9 mouse cellular contexts compared by ENCODE assay signal in the genomic region with DNA sequence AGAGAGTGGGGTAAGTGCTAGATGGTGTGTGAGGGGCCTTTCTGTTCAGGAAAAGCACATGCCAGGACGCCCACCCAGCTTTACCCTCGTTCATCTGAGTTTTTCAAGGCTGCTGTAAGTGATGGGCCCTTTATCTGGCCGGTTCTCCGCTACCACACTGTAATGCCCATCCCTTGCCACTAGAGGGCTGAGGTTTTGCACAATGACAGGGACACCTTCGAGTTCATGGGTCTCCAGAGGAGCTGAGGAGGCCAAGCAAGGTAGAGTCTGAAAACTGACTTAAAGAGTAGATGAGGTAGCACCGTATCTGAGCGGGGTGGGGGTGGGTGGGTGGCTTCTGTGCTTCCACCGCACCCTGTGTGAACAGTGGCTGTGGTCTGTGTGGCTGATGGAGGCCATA. TPM values are rescaled to one million over a fixed set of nuclear protein-coding genes. Genes with fewer than 3 reads are reported as not detected.
A peak's percentile ranks its signal among the peaks of the same experiment; 100 is the strongest.
DNase-seq lines count a peak whose midpoint lies in the region; ATAC-seq and TF ChIP-seq lines count a peak whose summit lies in the region.
"Had no signal": no experiment of that assay in that cellular context is flagged by ENCODE, and none has a peak within 500 bp of the region (broad histone marks: within the 10 kb centered on the region; RNA-seq: fewer than 3 reads in every experiment).

No protein-coding gene starts in this region.

- H3K9ac ChIP-seq in heart, adult 2 months (ENCODE audit: low read depth, low read length) = no peak overlapping the region
- H3K9ac ChIP-seq in CH12.LX (ENCODE audit: insufficient read depth, low read depth) = no peak overlapping the region
- no peak overlapping the region for H3K9ac ChIP-seq in forebrain, embryonic 16.5 days (replicated peaks; ENCODE audit: low read depth, low read length)
- H3K9ac ChIP-seq: limb, embryonic 12.5 days had no signal

- no peak overlapping the region for H3K27ac ChIP-seq in heart, adult 2 months
- H3K27ac ChIP-seq in CH12.LX (ENCODE audit: insufficient read depth, low read depth) = no peak overlapping the region
- H3K27ac ChIP-seq in forebrain, embryonic 16.5 days (ENCODE audit: low read length) = no peak overlapping the region
- H3K27ac ChIP-seq in spleen, adult 2 months (ENCODE audit: insufficient read depth, low read length) = no peak overlapping the region
- H3K27ac ChIP-seq: limb, embryonic 12.5 days had no signal

- peak; percentile 56 for TF ChIP-seq RAD21 in CH12.LX (IDR thresholded peaks at IDR 0.05; ENCODE audit: low read depth, low read length)

- peak; percentile 27 to 42 for DNase-seq in heart, adult 2 months
- no peak for DNase-seq in heart, adult 11 months
- peak; percentile 64 for DNase-seq in CH12.LX (ENCODE audit: extremely low read depth)
- DNase-seq in kidney, postnatal 25 days = peak; percentile 58 to 64
- peak; percentile 2 to 20 for DNase-seq in spleen, adult 2 months (ENCODE audit: low read depth in 1 of 2, low spot score in 2 of 2)

- H3K79me2 ChIP-seq in heart, adult 2 months (replicated peaks; ENCODE audit: control insufficient read depth, insufficient read depth, low read length) = no peaks in the 10 kb centered on the region
- H3K79me2 ChIP-seq in CH12.LX (replicated peaks; ENCODE audit: control insufficient read depth, extremely low read depth, insufficient read depth, poor library complexity, severe bottlenecking) = no peaks in the 10 kb centered on the region

- TF ChIP-seq CTCF in heart, adult 2 months (IDR thresholded peaks at IDR 0.05) = peak; percentile 81
- peak; percentile 82 to 83 for TF ChIP-seq CTCF in CH12.LX (conservative IDR thresholded peaks at IDR 0.05 in 1 of 2, IDR thresholded peaks at IDR 0.05 in 1 of 2; ENCODE audit: low read depth in 2 of 2, low read length in 2 of 2)
- TF ChIP-seq CTCF in spleen, adult 2 months (IDR thresholded peaks at IDR 0.05; ENCODE audit: extremely low read depth, insufficient read depth, insufficient read length, insufficient replicate concordance) = peak; percentile 73; the same call in 1 of the 2 replicates

- no peaks in the 10 kb centered on the region for H3K9me3 ChIP-seq in CH12.LX (replicated peaks; ENCODE audit: low read length)
- H3K9me3 ChIP-seq in forebrain, embryonic 16.5 days (ENCODE audit: control insufficient read depth, low read length) = no peaks in the 10 kb centered on the region
- H3K9me3 ChIP-seq: limb, embryonic 12.5 days had no signal

- in situ Hi-C loops in CH12.LX (cut with MboI; ENCODE audit: low pct_ligation_motif_present, low pct_unique_long_range_greater_than_20kb, low sequenced_read_pairs) = no loop called here

- no peaks in the 10 kb centered on the region for H3K4me1 ChIP-seq in heart, adult 2 months (ENCODE audit: control insufficient read depth, insufficient read depth, low read length)
- H3K4me1 ChIP-seq in CH12.LX (ENCODE audit: control insufficient read depth in 1 of 2, insufficient read depth in 2 of 2) = peaks cover 0 to 6% of the 10 kb centered on the region in 2 experiments; a peak in 2 of 4 replicates
- H3K4me1 ChIP-seq in forebrain, embryonic 16.5 days (replicated peaks; ENCODE audit: control insufficient read depth, insufficient read depth, low read length) = peaks cover 21% of the 10 kb centered on the region
- H3K4me1 ChIP-seq in spleen, adult 2 months (ENCODE audit: control insufficient read depth, insufficient read depth, insufficient read length) = no peaks in the 10 kb centered on the region

- H3K4me2 ChIP-seq in CH12.LX (ENCODE audit: insufficient read depth, low read depth, poor library complexity, severe bottlenecking) = no peak overlapping the region
- no peak overlapping the region for H3K4me2 ChIP-seq in forebrain, embryonic 16.5 days (ENCODE audit: low read length)
- H3K4me2 ChIP-seq: limb, embryonic 12.5 days had no signal

- H3K4me3 ChIP-seq in heart, adult 2 months = no peak overlapping the region
- H3K4me3 ChIP-seq in CH12.LX (replicated peaks in 1 of 3; ENCODE audit: low read depth in 2 of 3, low read length in 2 of 3, poor library complexity in 1 of 3) = no peak overlapping the region
- H3K4me3 ChIP-seq in forebrain, embryonic 16.5 days (replicated peaks; ENCODE audit: low read length) = no peak overlapping the region
- no peak overlapping the region for H3K4me3 ChIP-seq in spleen, adult 2 months (ENCODE audit: extremely low read depth, insufficient read depth, insufficient read length)
- H3K4me3 ChIP-seq: limb, embryonic 12.5 days had no signal

- TF ChIP-seq POLR2A in heart, adult 2 months (IDR thresholded peaks at IDR 0.05; ENCODE audit: insufficient read depth, low read depth, low read length) = no peak
- no peak for TF ChIP-seq POLR2A in CH12.LX (IDR thresholded peaks at IDR 0.05; ENCODE audit: low read depth, low read length)
- no peak for TF ChIP-seq POLR2A in spleen, adult 2 months (IDR thresholded peaks at IDR 0.05; ENCODE audit: low read depth, low read length)

- dilution Hi-C loops in CH12.LX (cut with MboI; ENCODE audit: extremely low pct_ligation_motif_present, extremely low pct_unique_long_range_greater_than_20kb, low sequenced_read_pairs) = no loop called here

- intact Hi-C loops in heart, adult 2 months (cut with DNase I) = loop anchor here (1.0 kb wide), 1 partner anchor 166 kb away; no protein-coding TSS in a partner anchor

- TF ChIP-seq EP300 in heart, adult 2 months (IDR thresholded peaks at IDR 0.05; ENCODE audit: insufficient read depth, low read depth, low read length) = 0 out of 2 replicates have a peak, but pooled peaks have one; percentile 47
- no peak for TF ChIP-seq EP300 in CH12.LX (IDR thresholded peaks at IDR 0.05; ENCODE audit: low read length)

- peak; percentile 54 for ATAC-seq in cerebellum, adult (ENCODE audit: insufficient number of reproducible peaks, low FRiP score, low TSS enrichment)
- 0 out of 2 replicates have a peak, but pooled peaks have one; percentile 22 for ATAC-seq in forebrain, embryonic 16.5 days
- ATAC-seq in megakaryocyte progenitor cell, adult 5-6 weeks (replicated peaks; ENCODE audit: poor library complexity) = peak; percentile 84

- H3K27me3 ChIP-seq in heart, adult 2 months (ENCODE audit: control insufficient read depth, insufficient read depth, low read length) = no peaks in the 10 kb centered on the region; the same call in 1 of the 2 replicates
- peaks cover 11% of the 10 kb centered on the region for H3K27me3 ChIP-seq in CH12.LX (replicated peaks)
- no peaks in the 10 kb centered on the region for H3K27me3 ChIP-seq in forebrain, embryonic 16.5 days (replicated peaks; ENCODE audit: control insufficient read depth, insufficient read depth, low read length)
- no peaks in the 10 kb centered on the region for H3K27me3 ChIP-seq in spleen, adult 2 months (ENCODE audit: control insufficient read depth, insufficient read depth, low read length)

- WGBS in heart, adult 2 months = 45% methylated on average over 8 of the region's 8 CpGs
- 21% methylated on average over 8 of the region's 8 CpGs for WGBS in forebrain, embryonic 16.5 days
- 51% methylated on average over 8 of the region's 8 CpGs for WGBS in spleen, adult 2 months

- no peaks in the 10 kb centered on the region for H3K36me3 ChIP-seq in heart, adult 2 months (ENCODE audit: control insufficient read depth, insufficient read depth, low read length)
- no peaks in the 10 kb centered on the region for H3K36me3 ChIP-seq in CH12.LX (replicated peaks in 1 of 2; ENCODE audit: control insufficient read depth in 1 of 2, insufficient read depth in 1 of 2, low read length in 1 of 2)
- H3K36me3 ChIP-seq in forebrain, embryonic 16.5 days (ENCODE audit: control insufficient read depth, insufficient read depth) = no peaks in the 10 kb centered on the region
- H3K36me3 ChIP-seq in spleen, adult 2 months (ENCODE audit: control insufficient read depth, insufficient read depth, low read length) = no peaks in the 10 kb centered on the region
- H3K36me3 ChIP-seq: limb, embryonic 12.5 days had no signal

TF ChIP-seq in CH12.LX, 34 proteins besides CTCF, POLR2A, EP300 and RAD21:
- no peak for TF ChIP-seq ETS1 (conservative IDR thresholded peaks at IDR 0.05; ENCODE audit: low read depth, low read length)
- no peak for TF ChIP-seq MAFK (IDR thresholded peaks at IDR 0.05; ENCODE audit: insufficient replicate concordance, low read length)
- no peak for TF ChIP-seq JUN (IDR thresholded peaks at IDR 0.05; ENCODE audit: insufficient read depth, low read depth, low read length)
- TF ChIP-seq ZNF384 (IDR thresholded peaks at IDR 0.05; ENCODE audit: low read depth, low read length) = no peak
- TF ChIP-seq SIN3A (IDR thresholded peaks at IDR 0.05; ENCODE audit: low read length) = no peak
- TF ChIP-seq MYC (IDR thresholded peaks at IDR 0.05; ENCODE audit: low read depth, low read length) = no peak
- TF ChIP-seq ZC3H11A (IDR thresholded peaks at IDR 0.05; ENCODE audit: low read depth, low read length) = 0 out of 2 replicates have a peak, but pooled peaks have one; percentile 2
- no peak for TF ChIP-seq MXI1 (IDR thresholded peaks at IDR 0.05; ENCODE audit: low read depth, low read length)
- peak; percentile 78 for TF ChIP-seq SMC3 (IDR thresholded peaks at IDR 0.05; ENCODE audit: low read depth, low read length)

RNA-seq across cellular contexts. Expression of gene Cnih3, which starts 27.2 kb away (rescaled TPM):
- not detected for total RNA-seq in heart, adult 2 months (2021)
- polyA plus RNA-seq in heart, adult 2 months (2012; rRNA removed) = 0.04 TPM in 1 of 2 replicates, not detected in the other
- total RNA-seq in CH12.LX (2012; rRNA removed) (not detected in 2 replicates), CH12.LX (2014; rRNA removed) (not detected in 2 replicates)
- polyA plus RNA-seq in CH12.LX (2012; ENCODE audit: insufficient read length, low read depth) = not detected in 2 replicates
- polyA plus RNA-seq in forebrain, embryonic 16.5 days (2015; fragmentation: Nextera tagmentation; extraction: Ambion mirVana) = 43.4 and 46.8 TPM in 2 replicates
- total RNA-seq in megakaryocyte progenitor cell, adult 5-6 weeks (2015) = not detected in 2 replicates
- not detected in 2 replicates for total RNA-seq in megakaryocyte progenitor cell, adult 5-6 weeks (2017)
- 0.04 TPM in 1 of 2 replicates, not detected in the other for polyA plus RNA-seq in spleen, adult 2 months (2012; rRNA removed)

Comparison
In these comparisons a context has a peak if more than half of its experiments do, and no peak if none do; other contexts are left out.
1. ATAC-seq: peak in every context shown above with its lines; median percentile 84 in megakaryocyte progenitor cell, adult 5-6 weeks; 54 in cerebellum, adult; 22 in forebrain, embryonic 16.5 days.
2. RNA of gene Cnih3, which starts 27.2 kb away (polyA plus RNA-seq): 43.4 to 46.8 TPM in forebrain, embryonic 16.5 days; 0.04 TPM in heart, adult 2 months, not detected in CH12.LX and 0.04 TPM in spleen, adult 2 months; every median in the first group is over 10 times any median in the second.
3. Peak in every context shown above with its lines, with median percentiles within 50 percentile points of each other: CTCF ChIP-seq.